Mouse (Mus musculus) lung, adult 2 months (tissue): ENCODE measurements around the gene Cdh20.

Experiments used
- CTCF ChIP-seq: fragments of 200-500 bp; IDR thresholded peaks from 2 replicates; pipeline ENCODE4 v1.5.1; 2011; ENCODE audit warnings: mild to moderate bottlenecking, low read length, control low read depth; ENCODE audit not compliant: insufficient read depth
- POLR2A ChIP-seq: fragments of 200-500 bp; IDR thresholded peaks from 2 replicates; pipeline ENCODE4 v1.6.1; 2011; ENCODE audit warnings: low read depth, mild to moderate bottlenecking, control low read depth, low read length, borderline replicate concordance; ENCODE audit errors: extremely low read depth

GRCm38 (mm10) chr1:104746816-104747215, 21.5 kb upstream of the Cdh20 start:
- TF ChIP-seq POLR2A = no peak
- no peak for TF ChIP-seq CTCF
